8 mouse cellular contexts compared by ENCODE assay signal in genomic region chr14:27114362-27115274, GRCm38 (mm10). TPM values are rescaled to one million over a fixed set of nuclear protein-coding genes. Genes with fewer than 3 reads are reported as not detected.
DNase-seq lines count a peak whose midpoint lies in the region; ATAC-seq and TF ChIP-seq lines count a peak whose summit lies in the region.

Arhgef3 (plus strand) TSS chr14:27114899.

- TF ChIP-seq CTCF in heart, adult 2 months (IDR thresholded peaks at IDR 0.05) = 0 out of 2 replicates have a peak, but pooled peaks have one; percentile 27

- WGBS in heart, adult 2 months = 3% methylated on average over 58 of the region's 58 CpGs
- WGBS in liver, embryonic 11.5 days = 2% methylated on average over 58 of the region's 58 CpGs

- TF ChIP-seq EP300 in heart, adult 2 months (IDR thresholded peaks at IDR 0.05; ENCODE audit: insufficient read depth, low read depth, low read length) = no peak

- H3K36me3 ChIP-seq in erythroblast, embryonic 14.5 days (ENCODE audit: control insufficient read depth) = no peaks in the 10 kb centered on the region
- H3K36me3 ChIP-seq in heart, adult 2 months (ENCODE audit: control insufficient read depth, insufficient read depth, low read length) = no peaks in the 10 kb centered on the region
- no peaks in the 10 kb centered on the region for H3K36me3 ChIP-seq in liver, embryonic 11.5 days (ENCODE audit: control insufficient read depth, insufficient read depth, low read length)

- no peak for ATAC-seq in erythroblast, adult 5-6 weeks (replicated peaks; ENCODE audit: low FRiP score, poor library complexity, severe bottlenecking)
- 0 out of 2 replicates have a peak, but pooled peaks have one; percentile 57 for ATAC-seq in liver, embryonic 11.5 days (replicated peaks; ENCODE audit: low FRiP score)
- ATAC-seq in monocyte, adult 5-6 weeks (replicated peaks; ENCODE audit: insufficient number of reproducible peaks, low FRiP score, low TSS enrichment, poor library complexity, severe bottlenecking) = no peak

- no peaks in the 10 kb centered on the region for H3K4me1 ChIP-seq in erythroblast, embryonic 14.5 days (ENCODE audit: control insufficient read depth)
- peaks cover 3% of the 10 kb centered on the region for H3K4me1 ChIP-seq in heart, adult 2 months (ENCODE audit: control insufficient read depth, insufficient read depth, low read length)
- peaks cover 6% of the 10 kb centered on the region for H3K4me1 ChIP-seq in liver, embryonic 11.5 days (replicated peaks; ENCODE audit: control insufficient read depth, insufficient read depth, low read length)

- no peaks in the 10 kb centered on the region for H3K79me2 ChIP-seq in heart, adult 2 months (replicated peaks; ENCODE audit: control insufficient read depth, insufficient read depth, low read length)

- no peaks in the 10 kb centered on the region for H3K9me3 ChIP-seq in erythroblast, embryonic 14.5 days (ENCODE audit: control insufficient read depth, low read length)
- H3K9me3 ChIP-seq in liver, embryonic 11.5 days (ENCODE audit: control insufficient read depth, low read length) = no peaks in the 10 kb centered on the region

- H3K9ac ChIP-seq in heart, adult 2 months (ENCODE audit: low read depth, low read length) = peak within 1 kb of the TSS; percentile 87
- peak within 1 kb of the TSS; percentile 40 for H3K9ac ChIP-seq in liver, embryonic 11.5 days (ENCODE audit: low read depth, low read length)

- TF ChIP-seq POLR2A in heart, adult 2 months (IDR thresholded peaks at IDR 0.05; ENCODE audit: insufficient read depth, low read depth, low read length) = peak; percentile 52; the same call in 1 of the 2 replicates

- peak; percentile 53 for DNase-seq in embryo, embryonic 10 days (ENCODE audit: low spot score)
- DNase-seq in heart, adult 2 months = peak; percentile 83 to 86
- DNase-seq in kidney, adult 18-20 months = peak; percentile 82
- peak; percentile 68 for DNase-seq in liver, embryonic 11.5 days (ENCODE audit: low spot score)
- DNase-seq in thymus, postnatal 10 days (ENCODE audit: low spot score in 2 of 2) = peak; percentile 4 to 21

- peak within 1 kb of the TSS; percentile 44 for H3K4me3 ChIP-seq in erythroblast, embryonic 14.5 days (replicated peaks)
- H3K4me3 ChIP-seq in heart, adult 2 months = peak within 1 kb of the TSS; percentile 76
- peak within 1 kb of the TSS; percentile 61 for H3K4me3 ChIP-seq in liver, embryonic 11.5 days (ENCODE audit: low read depth, low read length)

- H3K4me2 ChIP-seq in liver, embryonic 11.5 days = peak within 1 kb of the TSS; percentile 96

- H3K27me3 ChIP-seq in erythroblast, embryonic 14.5 days (ENCODE audit: control insufficient read depth) = peaks cover 26% of the 10 kb centered on the region
- no peaks in the 10 kb centered on the region for H3K27me3 ChIP-seq in heart, adult 2 months (ENCODE audit: control insufficient read depth, insufficient read depth, low read length)
- peaks cover 25% of the 10 kb centered on the region for H3K27me3 ChIP-seq in liver, embryonic 11.5 days (replicated peaks; ENCODE audit: control insufficient read depth, insufficient read depth, low read length)

- intact Hi-C loops in heart, adult 2 months (cut with DNase I) = loop anchor here (5.0 kb wide), 1 partner anchor 298 kb away; no protein-coding TSS in a partner anchor

- H3K27ac ChIP-seq in heart, adult 2 months = peak within 1 kb of the TSS; percentile 75
- no peak within 1 kb of the TSS for H3K27ac ChIP-seq in liver, embryonic 11.5 days (ENCODE audit: low read depth, low read length)

RNA-seq across cellular contexts. Expression of gene Arhgef3, which starts in this region (rescaled TPM):
- polyA plus RNA-seq in erythroblast, embryonic 14.5 days (2012) = 0.01 TPM in 2 replicates
- 4.8 and 7.7 TPM in 2 replicates for total RNA-seq in erythroblast, adult 5-6 weeks (2015; ENCODE audit: low replicate concordance)
- 6.3 and 8.3 TPM in 2 replicates for total RNA-seq in erythroblast, adult 5-6 weeks (2017; ENCODE audit: low replicate concordance)
- 10 to 100 TPM; 23.0 to 27.8 TPM for total RNA-seq in heart, adult 2 months (2021)
- 11.1 and 21.3 TPM in 2 replicates for polyA plus RNA-seq in heart, adult 2 months (2012; rRNA removed)
- 6.4 and 6.8 TPM in 2 replicates for polyA plus RNA-seq in liver, embryonic 11.5 days (2014; fragmentation: Nextera tagmentation; extraction: Ambion mirVana)
- total RNA-seq in monocyte, adult 5-6 weeks (2017) = 243 to 292 TPM (median 261 TPM) in 3 replicates

Comparison
In these comparisons a context has a peak if more than half of its experiments do, and no peak if none do; other contexts are left out.
1. DNase-seq: peak in every context shown above with its lines; median percentile 84 in heart, adult 2 months; 82 in kidney, adult 18-20 months; 68 in liver, embryonic 11.5 days; 53 in embryo, embryonic 10 days; 12 in thymus, postnatal 10 days.